Mouse (Mus musculus) limb, embryonic 15.5 days (tissue): ENCODE results near the gene Iqgap3. TPM values are rescaled to one million over a fixed set of nuclear protein-coding genes. Genes with fewer than 3 reads are reported as not detected.

Source experiments
- ATAC-seq: fragments of 200-750 bp; cut with Nextera tagmentation; 2 replicates; pipeline ENCODE4 v1.8.0; 2017; ENCODE audit warnings: low read depth, moderate TSS enrichment; ENCODE audit not compliant: insufficient number of reproducible peaks, low FRiP score, low TSS enrichment
- H3K27ac ChIP-seq: fragments of 300-500 bp; sonication (generic); 2 replicates; pipeline ENCODE4 v1.5.1; 2015; ENCODE audit warnings: moderate library complexity, mild to moderate bottlenecking, inconsistent platforms
- H3K27me3 ChIP-seq: fragments of 300-500 bp; sonication (generic); 2 replicates; pipeline ENCODE4 v1.6.1; 2015; ENCODE audit warnings: inconsistent platforms
- H3K36me3 ChIP-seq: fragments of 300-500 bp; sonication (generic); 2 replicates; pipeline ENCODE4 v1.6.1; 2015; ENCODE audit warnings: inconsistent platforms
- H3K4me1 ChIP-seq: fragments of 300-500 bp; sonication (generic); 2 replicates; pipeline ENCODE4 v1.6.1; 2015; ENCODE audit warnings: inconsistent platforms
- H3K4me2 ChIP-seq: fragments of 300-500 bp; sonication (generic); 2 replicates; pipeline ENCODE4 v1.6.1; 2015; ENCODE audit warnings: mild to moderate bottlenecking, inconsistent platforms
- H3K4me3 ChIP-seq: fragments of 300-500 bp; sonication (generic); 2 replicates; pipeline ENCODE4 v1.5.1; 2015; ENCODE audit warnings: mild to moderate bottlenecking, inconsistent platforms
- H3K9ac ChIP-seq: fragments of 300-500 bp; sonication (generic); 2 replicates; pipeline ENCODE4 v1.6.1; 2015; ENCODE audit warnings: inconsistent platforms
- H3K9me3 ChIP-seq: fragments of 300-500 bp; sonication (generic); 2 replicates; pipeline ENCODE4 v1.6.1; 2016; ENCODE audit warnings: inconsistent platforms
- WGBS: fragments of 180-500 bp; shearing (Covaris S2); methylation state at CpG from one replicate; pipeline ENCODE4 v1.1.7; 2015; 5-methylcytosine and 5-hydroxymethylcytosine counted together
- polyA plus RNA-seq: library from polyadenylated mRNA; unstranded; fragments of >200 nt; fragmentation: Nextera tagmentation; extraction: Ambion mirVana; gene quantifications from 2 replicates; pipeline ENCODE4 v1.2.1, GENCODE M21; 2015

Iqgap3 gene
- polyA plus RNA-seq, 1 experiment from 2014 or later, result 17.8 TPM

DNA sequence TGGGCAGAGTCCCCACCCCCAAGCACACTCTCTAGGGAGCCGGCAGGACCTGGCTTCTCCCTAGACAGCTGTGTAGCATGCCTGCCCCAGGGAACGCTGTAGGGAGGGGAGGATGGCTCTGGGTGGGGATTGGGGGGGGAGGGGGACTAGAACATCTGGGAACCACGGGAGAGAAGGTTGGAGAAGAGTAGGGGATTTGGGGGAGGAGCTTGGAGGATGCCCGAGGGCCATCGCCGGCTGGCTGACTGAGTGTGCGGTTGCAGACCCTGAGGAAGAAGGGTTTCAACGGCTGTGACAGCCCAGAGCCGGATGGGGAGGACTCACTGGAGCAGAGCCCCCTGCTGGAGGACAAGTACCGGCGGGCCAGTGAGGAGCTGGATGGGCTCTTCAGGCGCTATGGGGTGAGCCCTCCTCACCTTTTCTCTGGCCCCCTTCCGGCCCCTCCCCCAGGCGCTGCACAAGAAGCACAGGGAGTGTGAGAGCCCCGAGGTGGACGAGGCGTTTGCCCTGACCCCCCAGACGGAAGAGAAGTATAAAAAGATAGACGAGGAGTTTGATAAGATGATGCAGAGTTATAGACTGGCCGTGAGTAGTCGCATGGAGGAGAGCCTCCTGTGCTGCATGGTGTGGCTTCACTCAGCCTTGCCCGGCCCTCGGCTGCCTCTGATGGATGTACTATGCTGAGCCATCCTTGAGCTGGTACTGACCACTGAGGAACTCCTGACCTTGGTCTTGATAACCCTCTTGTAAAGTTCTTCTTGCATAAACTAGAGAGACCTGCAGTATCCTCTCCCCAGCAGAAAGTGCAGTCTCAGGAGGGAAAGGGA, 76.2 kb downstream of the Iqgap3 start:
- no peaks in the 10 kb centered on the region for H3K27me3 ChIP-seq
- peaks cover 67% of the 10 kb centered on the region for H3K36me3 ChIP-seq
- 0 out of 2 replicates have a peak, but pooled peaks cover 8% of the 10 kb centered on the region for H3K4me1 ChIP-seq
- no peak overlapping the region for H3K4me2 ChIP-seq
- H3K27ac ChIP-seq, result no peak overlapping the region
- no peak for ATAC-seq
- no peak overlapping the region for H3K4me3 ChIP-seq
- 16% methylated on average over 23 of the region's 23 CpGs for WGBS
- no peaks in the 10 kb centered on the region for H3K9me3 ChIP-seq
- no peak overlapping the region for H3K9ac ChIP-seq

DNA sequence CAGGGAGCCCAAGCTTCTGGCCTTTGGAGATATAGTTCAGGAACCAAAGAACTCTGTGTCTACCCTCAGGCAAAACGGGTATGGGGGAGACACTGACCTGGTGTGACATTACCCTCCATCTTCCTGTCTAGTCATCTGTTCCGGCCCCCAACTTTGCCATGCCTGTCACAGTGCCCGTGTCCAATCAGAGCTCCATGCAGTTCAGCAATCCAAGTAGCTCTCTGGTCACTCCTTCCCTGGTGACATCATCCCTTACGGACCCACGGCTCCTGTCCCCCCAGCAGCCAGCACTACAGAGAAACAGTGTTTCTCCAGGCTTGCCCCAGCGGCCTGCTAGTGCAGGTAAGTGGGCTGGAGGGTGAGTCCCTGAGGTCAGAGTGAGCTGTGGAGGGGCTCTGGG, 77.2 kb downstream of the Iqgap3 start:
- ATAC-seq, result no peak
- 90% methylated on average over 6 of the region's 6 CpGs for WGBS

DNA sequence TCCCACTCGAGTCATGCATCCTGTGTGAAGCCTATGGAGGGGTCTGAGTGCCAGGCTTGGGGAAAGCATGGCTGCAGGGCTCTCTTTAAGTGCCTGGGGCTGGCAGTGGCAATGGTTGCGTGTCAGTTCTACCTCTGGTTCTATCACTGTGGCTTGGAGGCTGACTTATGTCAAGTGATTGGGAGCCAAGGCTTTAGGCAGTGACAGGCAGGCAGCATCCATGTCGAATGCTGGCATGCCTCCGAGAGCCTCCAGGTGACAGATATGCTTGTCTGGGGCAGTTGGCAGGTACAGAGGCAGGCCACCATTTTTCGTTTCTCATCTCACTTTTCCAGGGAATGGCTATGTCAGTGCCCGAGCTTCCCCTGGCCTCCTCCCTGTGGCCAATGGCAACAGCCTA, 79.1 kb downstream of the Iqgap3 start:
- Histone ChIP-seq H3K4me2 (no peak overlapping the region), H3K4me3 (no peak overlapping the region), H3K9me3 (no peaks in the 10 kb centered on the region), H3K9ac (no peak overlapping the region), H3K36me3 (peaks cover 88% of the 10 kb centered on the region), H3K4me1 (0 out of 2 replicates have a peak, but pooled peaks cover 8% of the 10 kb centered on the region), H3K27me3 (no peaks in the 10 kb centered on the region), H3K27ac (no peak overlapping the region)
- WGBS, result 77% methylated on average over 6 of the region's 6 CpGs
- ATAC-seq, result no peak

More for the DNA sequence above, 77.2 kb downstream of the Iqgap3 start:
- no peak overlapping the region for H3K27ac ChIP-seq
- H3K4me1 ChIP-seq, result 0 out of 2 replicates have a peak, but pooled peaks cover 8% of the 10 kb centered on the region
- no peaks in the 10 kb centered on the region for H3K9me3 ChIP-seq
- no peak overlapping the region for H3K4me2 ChIP-seq
- no peaks in the 10 kb centered on the region for H3K27me3 ChIP-seq
- H3K36me3 ChIP-seq, result peaks cover 75% of the 10 kb centered on the region
- no peak overlapping the region for H3K4me3 ChIP-seq
- no peak overlapping the region for H3K9ac ChIP-seq

DNA sequence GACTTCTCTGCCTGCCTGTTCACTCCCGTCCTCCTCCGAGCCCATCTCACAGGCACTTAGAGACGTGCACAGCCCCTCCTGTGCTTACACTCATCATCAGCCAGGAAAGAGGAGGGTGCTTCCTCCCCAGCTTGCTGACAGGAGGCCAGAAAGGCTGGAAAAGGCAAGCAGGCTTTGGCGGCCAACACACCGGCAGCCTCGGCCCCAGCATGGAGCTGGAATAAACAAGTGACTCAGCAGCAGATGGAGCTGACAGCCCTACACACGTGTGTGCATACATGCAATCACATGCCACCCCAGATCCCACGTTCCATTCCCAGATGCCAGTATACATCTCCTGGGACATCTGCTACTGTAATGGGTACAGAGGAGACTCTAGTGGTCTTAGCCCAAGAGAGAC, 80.5 kb downstream of the Iqgap3 start:
- Histone ChIP-seq H3K4me3 (no peak overlapping the region), H3K36me3 (peaks cover 90% of the 10 kb centered on the region), H3K4me1 (0 out of 2 replicates have a peak, but pooled peaks cover 5% of the 10 kb centered on the region), H3K9me3 (no peaks in the 10 kb centered on the region), H3K9ac (no peak overlapping the region), H3K27ac (no peak overlapping the region), H3K27me3 (no peaks in the 10 kb centered on the region), H3K4me2 (no peak overlapping the region)
- ATAC-seq, result no peak
- 80% methylated on average over 8 of the region's 8 CpGs for WGBS

DNA sequence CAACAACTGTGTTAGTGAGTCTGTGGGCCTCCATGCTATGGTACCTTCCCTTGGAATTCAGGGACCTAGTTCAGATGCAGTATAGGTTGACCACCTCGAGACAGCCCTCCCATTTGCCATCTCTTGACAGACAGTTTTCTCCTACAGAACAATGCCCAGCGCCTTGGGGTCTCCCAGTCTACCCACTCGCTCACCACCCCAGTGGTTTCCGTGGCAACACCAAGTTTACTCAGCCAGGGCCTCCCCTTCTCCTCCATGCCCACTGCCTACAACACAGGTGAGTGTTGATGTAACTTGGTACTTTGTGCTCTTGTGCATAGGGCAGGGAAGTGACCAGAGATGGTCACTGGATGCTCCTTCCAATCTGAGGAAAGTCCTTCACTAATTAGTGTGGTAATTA, 81.0 kb downstream of the Iqgap3 start:
- no peak overlapping the region for H3K9ac ChIP-seq
- ATAC-seq, result no peak
- no peak overlapping the region for H3K4me3 ChIP-seq
- no peaks in the 10 kb centered on the region for H3K27me3 ChIP-seq
- H3K4me2 ChIP-seq, result no peak overlapping the region
- no peak overlapping the region for H3K27ac ChIP-seq
- 0 out of 2 replicates have a peak, but pooled peaks cover 3% of the 10 kb centered on the region for H3K4me1 ChIP-seq
- WGBS, result 78% methylated on average over 4 of the region's 4 CpGs
- H3K9me3 ChIP-seq, result no peaks in the 10 kb centered on the region
- H3K36me3 ChIP-seq, result peaks cover 96% of the 10 kb centered on the region

DNA sequence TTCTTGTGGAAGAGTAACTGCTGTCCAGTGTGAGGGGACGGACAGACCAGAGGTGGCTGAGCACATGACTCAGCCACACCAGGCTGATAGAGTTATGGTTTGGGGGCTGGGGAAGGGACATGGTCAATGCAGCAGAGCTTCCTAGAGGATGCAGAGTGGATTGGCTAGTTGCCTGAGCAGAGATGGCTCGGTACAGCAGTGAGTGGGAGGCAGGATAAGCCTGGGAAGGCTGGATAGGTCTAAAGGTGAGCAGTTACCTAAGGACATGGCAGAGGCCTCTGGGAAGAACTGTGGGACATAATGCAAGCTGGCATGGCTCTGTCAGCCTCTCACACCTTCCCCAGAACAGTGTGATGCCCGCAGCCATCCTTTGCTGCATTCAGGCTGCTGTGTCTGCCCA, 82.1 kb downstream of the Iqgap3 start:
- WGBS, result 86% methylated on average over 3 of the region's 3 CpGs
- Histone ChIP-seq H3K4me3 (no peak overlapping the region), H3K27me3 (no peaks in the 10 kb centered on the region), H3K9me3 (no peaks in the 10 kb centered on the region), H3K4me2 (no peak overlapping the region), H3K27ac (no peak overlapping the region), H3K4me1 (no peaks in the 10 kb centered on the region), H3K9ac (no peak overlapping the region), H3K36me3 (peaks cover 96% of the 10 kb centered on the region)
- ATAC-seq, result no peak

DNA sequence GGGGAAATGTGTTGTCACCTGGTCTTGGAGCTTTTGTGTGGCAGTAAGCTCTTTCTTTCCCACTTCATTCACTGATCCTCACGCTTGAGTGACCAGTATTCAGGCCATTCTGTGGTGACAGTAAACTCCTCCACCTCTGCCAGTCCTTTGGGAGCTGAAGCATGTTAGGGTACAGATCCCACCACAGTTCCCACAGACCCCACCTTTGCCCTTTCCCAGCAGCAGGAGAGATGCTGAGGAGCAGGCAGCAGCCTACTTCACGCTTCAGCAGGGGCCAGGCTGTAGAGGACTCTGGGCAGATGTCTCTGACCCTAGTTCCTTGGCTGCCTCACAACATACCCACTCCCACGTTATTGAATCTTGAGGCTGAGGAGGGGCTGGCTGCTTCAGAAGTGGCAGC, 82.5 kb downstream of the Iqgap3 start:
- Histone ChIP-seq H3K9me3 (no peaks in the 10 kb centered on the region), H3K4me2 (no peak overlapping the region), H3K4me3 (no peak overlapping the region), H3K36me3 (peaks cover 96% of the 10 kb centered on the region), H3K9ac (no peak overlapping the region), H3K27ac (no peak overlapping the region), H3K4me1 (no peaks in the 10 kb centered on the region), H3K27me3 (no peaks in the 10 kb centered on the region)
- ATAC-seq, result no peak
- 78% methylated on average over 3 of the region's 3 CpGs for WGBS

DNA sequence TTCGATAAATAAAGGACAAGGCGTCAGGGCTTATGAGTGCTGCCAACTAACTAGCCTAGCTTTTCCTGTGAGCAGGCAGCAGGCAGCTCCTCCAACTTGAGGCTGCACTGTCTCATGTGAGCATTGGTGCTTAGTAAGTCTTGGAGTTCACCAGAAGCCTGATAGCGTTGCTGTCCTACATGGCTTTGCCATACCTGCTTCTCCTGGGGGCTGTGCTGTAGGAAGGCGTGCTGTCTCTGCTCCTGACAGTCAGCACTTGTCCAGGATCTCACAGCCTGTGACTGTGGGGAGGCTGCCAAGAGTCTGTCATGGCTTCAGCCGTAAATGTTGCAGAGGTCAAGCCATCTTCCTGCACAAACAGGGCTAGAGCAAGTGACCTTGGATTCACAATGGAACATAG, 84.3 kb downstream of the Iqgap3 start:
- no peak overlapping the region for H3K9ac ChIP-seq
- no peak overlapping the region for H3K27ac ChIP-seq
- WGBS, result 88% methylated on average over 5 of the region's 5 CpGs
- no peak overlapping the region for H3K4me2 ChIP-seq
- no peaks in the 10 kb centered on the region for H3K9me3 ChIP-seq
- no peak overlapping the region for H3K4me3 ChIP-seq
- no peaks in the 10 kb centered on the region for H3K27me3 ChIP-seq
- peaks cover 96% of the 10 kb centered on the region for H3K36me3 ChIP-seq
- ATAC-seq, result no peak
- H3K4me1 ChIP-seq, result no peaks in the 10 kb centered on the region

DNA sequence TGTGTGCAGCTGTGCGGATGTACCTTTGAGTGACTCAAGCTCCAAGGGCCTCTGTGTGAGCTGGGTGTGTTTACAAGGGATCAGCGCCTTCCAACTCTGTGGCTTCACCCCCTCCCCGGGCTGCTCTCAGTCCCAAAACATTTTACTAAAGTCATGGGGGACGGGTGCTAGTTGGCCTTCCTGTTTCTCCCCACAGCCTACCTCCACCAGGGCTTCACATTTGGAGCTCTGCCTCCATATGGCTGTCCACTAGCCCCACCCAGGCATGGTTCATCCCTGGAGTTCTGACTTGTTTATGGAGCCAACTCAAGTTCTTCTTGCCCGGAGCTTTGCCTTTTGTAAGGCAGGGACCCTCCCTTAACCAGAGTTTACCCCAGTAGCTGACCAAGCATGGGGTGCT, 88.6 kb downstream of the Iqgap3 start:
- Histone ChIP-seq H3K4me2 (no peak overlapping the region), H3K36me3 (peaks cover 81% of the 10 kb centered on the region), H3K27ac (no peak overlapping the region), H3K27me3 (no peaks in the 10 kb centered on the region), H3K9me3 (no peaks in the 10 kb centered on the region), H3K4me1 (no peaks in the 10 kb centered on the region), H3K9ac (no peak overlapping the region), H3K4me3 (no peak overlapping the region)
- no peak for ATAC-seq
- WGBS, result 76% methylated on average over 5 of the region's 5 CpGs

Other genes with a start within 250 kb of the Iqgap3 start
- 0.05 TPM in 1 of 2 replicates, not detected in the other for gene Sh2d2a, start 235.2 kb upstream of the Iqgap3 start, polyA plus RNA-seq
- 13.1 and 15.0 TPM in 2 replicates for gene Prcc, start 196.4 kb upstream of the Iqgap3 start, polyA plus RNA-seq
- gene Hdgf, start 175.7 kb upstream of the Iqgap3 start, polyA plus RNA-seq, result 223 and 241 TPM in 2 replicates
- gene Mrpl24, start 162.5 kb upstream of the Iqgap3 start, polyA plus RNA-seq, result 62.9 and 64.3 TPM in 2 replicates
- 48.5 and 56.0 TPM in 2 replicates for gene Isg20l2, start 151.7 kb upstream of the Iqgap3 start, polyA plus RNA-seq
- 18.4 and 18.5 TPM in 2 replicates for gene Rrnad1, start 151.3 kb upstream of the Iqgap3 start, polyA plus RNA-seq
- gene Crabp2, start 133.3 kb upstream of the Iqgap3 start, polyA plus RNA-seq, result 249 and 274 TPM in 2 replicates
- gene Nes, start 110.9 kb upstream of the Iqgap3 start, polyA plus RNA-seq, result 26.6 and 37.2 TPM in 2 replicates
- gene Bcan, start 81.7 kb upstream of the Iqgap3 start, polyA plus RNA-seq, result 0.72 and 1.1 TPM in 2 replicates
- not detected in 2 replicates for gene Hapln2, start 54.4 kb upstream of the Iqgap3 start, polyA plus RNA-seq
- gene Gpatch4, start 38.9 kb upstream of the Iqgap3 start, polyA plus RNA-seq, result 29.4 and 32.6 TPM in 2 replicates
- gene Naxe, start 23.5 kb upstream of the Iqgap3 start, polyA plus RNA-seq, result 184 and 193 TPM in 2 replicates
- gene Ttc24, start 3.7 kb upstream of the Iqgap3 start, polyA plus RNA-seq, result not detected in 2 replicates
- 23.3 and 29.8 TPM in 2 replicates for gene Mef2d, start 60.4 kb downstream of the Iqgap3 start, polyA plus RNA-seq
- 24.1 and 25.6 TPM in 2 replicates for gene Rhbg, start 172.7 kb downstream of the Iqgap3 start, polyA plus RNA-seq
- 2.0 and 4.1 TPM in 2 replicates for gene Gm38392, start 205.2 kb downstream of the Iqgap3 start, polyA plus RNA-seq
- gene Tsacc, start 215.0 kb downstream of the Iqgap3 start, polyA plus RNA-seq, result 9.9 and 12.0 TPM in 2 replicates
- gene Cct3, start 215.1 kb downstream of the Iqgap3 start, polyA plus RNA-seq, result 440 and 451 TPM in 2 replicates
- gene Glmp, start 243.1 kb downstream of the Iqgap3 start, polyA plus RNA-seq, result 198 and 199 TPM in 2 replicates